22 mouse cellular contexts compared by ENCODE assay signal in the genomic region with DNA sequence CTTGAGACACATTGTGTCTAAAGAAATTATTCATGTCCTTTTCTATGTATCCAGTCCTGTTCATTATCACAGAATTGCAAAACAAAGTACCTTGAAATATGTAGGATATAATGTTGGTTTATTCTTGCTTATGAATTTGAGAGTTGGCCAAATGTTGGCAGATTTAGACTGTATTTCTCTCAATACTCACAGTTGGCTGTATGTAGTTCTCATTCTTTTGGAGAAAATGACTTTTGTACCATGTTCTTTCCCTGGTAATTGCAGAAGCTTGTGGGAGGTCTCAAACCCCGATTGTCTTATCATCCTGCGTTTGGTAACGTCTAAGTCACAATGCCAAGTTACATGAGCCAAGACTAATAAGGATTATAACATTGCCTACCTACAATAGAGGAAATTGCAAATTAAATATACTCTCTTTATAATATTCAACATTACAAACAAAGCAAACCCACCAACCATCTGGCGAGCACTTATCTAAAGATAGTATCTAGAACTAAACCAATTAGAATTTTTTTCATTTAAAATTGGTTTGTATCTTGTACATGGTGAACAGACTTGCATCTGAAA.
DNase-seq lines count a peak whose midpoint lies in the region; ATAC-seq lines count a peak whose summit lies in the region.
"Had no signal": no experiment of that assay in that cellular context is flagged by ENCODE, and none has a peak within 500 bp of the region (broad histone marks: within the 10 kb centered on the region; RNA-seq: fewer than 3 reads in every experiment).

No protein-coding gene starts in this region.

- H3K36me3 ChIP-seq in intestine, embryonic 15.5 days: no peaks in the 10 kb centered on the region
- H3K36me3 ChIP-seq: embryonic facial prominence, embryonic 15.5 days; forebrain, embryonic 15.5 days; hindbrain, embryonic 10.5 days; kidney, embryonic 15.5 days; liver, embryonic 13.5 days; midbrain, embryonic 13.5 days had no signal

- intact Hi-C loops in left cerebral cortex, postnatal 4 days (cut with DNase I): no loop called here
- intact Hi-C loops in heart, postnatal 14 days (cut with DNase I): no loop called here

- no peak overlapping the region for H3K27ac ChIP-seq in intestine, embryonic 15.5 days
- H3K27ac ChIP-seq: embryonic facial prominence, embryonic 15.5 days; forebrain, embryonic 15.5 days; hindbrain, embryonic 10.5 days; kidney, embryonic 15.5 days; liver, embryonic 13.5 days; midbrain, embryonic 13.5 days had no signal

- no peaks in the 10 kb centered on the region for H3K27me3 ChIP-seq in intestine, embryonic 15.5 days (replicated peaks)
- H3K27me3 ChIP-seq: embryonic facial prominence, embryonic 15.5 days; forebrain, embryonic 15.5 days; kidney, embryonic 15.5 days; liver, embryonic 13.5 days; midbrain, embryonic 13.5 days had no signal

- no peak overlapping the region for H3K9ac ChIP-seq in intestine, embryonic 15.5 days
- H3K9ac ChIP-seq: embryonic facial prominence, embryonic 15.5 days; forebrain, embryonic 15.5 days; kidney, embryonic 15.5 days; liver, embryonic 13.5 days; midbrain, embryonic 13.5 days had no signal

- WGBS in intestine, embryonic 15.5 days: 87% methylated on average over 4 of the region's 4 CpGs

- ATAC-seq in intestine, embryonic 15.5 days: no peak
- ATAC-seq: activated CD4-positive, CD25-positive, alpha-beta regulatory T cell, adult 4 months; forebrain, embryonic 15.5 days; midbrain, embryonic 13.5 days had no signal

- H3K4me2 ChIP-seq in intestine, embryonic 15.5 days (replicated peaks): no peak overlapping the region
- H3K4me2 ChIP-seq: embryonic facial prominence, embryonic 15.5 days; forebrain, embryonic 15.5 days; heart, embryonic 11.5 days; kidney, embryonic 15.5 days; liver, embryonic 13.5 days; midbrain, embryonic 13.5 days had no signal

- no peaks in the 10 kb centered on the region for H3K9me3 ChIP-seq in intestine, embryonic 15.5 days
- H3K9me3 ChIP-seq: embryonic facial prominence, embryonic 15.5 days; forebrain, embryonic 15.5 days; hindbrain, embryonic 10.5 days; kidney, embryonic 15.5 days; liver, embryonic 13.5 days; midbrain, embryonic 13.5 days had no signal

- peak; percentile 28 for DNase-seq in left cerebral cortex, adult 11 months (ENCODE audit: low spot score)
- no peak for DNase-seq in left cerebral cortex, postnatal 4 days
- DNase-seq in layer of hippocampus, adult 8-10 months (ENCODE audit: low spot score in 2 of 2): peak; percentile 9 to 25
- peak; percentile 22 to 58 for DNase-seq in left cerebral cortex, adult 9 months (ENCODE audit: low spot score in 2 of 2)
- DNase-seq in right cerebral cortex, postnatal 36 days (ENCODE audit: low spot score in 2 of 2): peak; percentile 11 to 17
- no peak for DNase-seq in adipocyte (ENCODE audit: low spot score)
- DNase-seq in heart, postnatal 14 days: no peak
- DNase-seq: adrenal gland, postnatal 10 days; cerebellum, adult 2 months; cerebellum, postnatal 36 days; kidney, adult 11 months; kidney, postnatal 36 days; liver, embryonic 13.5 days; lung, adult 2 months had no signal

- no peak overlapping the region for H3K4me3 ChIP-seq in intestine, embryonic 15.5 days (replicated peaks)
- H3K4me3 ChIP-seq: embryonic facial prominence, embryonic 15.5 days; forebrain, embryonic 15.5 days; hindbrain, embryonic 10.5 days; kidney, embryonic 15.5 days; liver, embryonic 13.5 days; midbrain, embryonic 13.5 days had no signal

- H3K4me1 ChIP-seq in intestine, embryonic 15.5 days (replicated peaks): no peaks in the 10 kb centered on the region
- H3K4me1 ChIP-seq: embryonic facial prominence, embryonic 15.5 days; forebrain, embryonic 15.5 days; hindbrain, embryonic 10.5 days; kidney, embryonic 15.5 days; liver, embryonic 13.5 days; midbrain, embryonic 13.5 days had no signal

Comparison
In these comparisons a context has a peak if more than half of its experiments do, and no peak if none do; other contexts are left out.
1. DNase-seq: peak in left cerebral cortex, adult 11 months (single experiment), layer of hippocampus, adult 8-10 months (2 of 2), left cerebral cortex, adult 9 months (2 of 2) and right cerebral cortex, postnatal 36 days (2 of 2); none in left cerebral cortex, postnatal 4 days (single experiment), adipocyte (single experiment) and heart, postnatal 14 days (0 of 2).